Mouse (Mus musculus) adrenal gland, adult (tissue): ENCODE data around the gene Krtap3-3.
"Not testable (repeated sequence)": the region's sequence is repeated elsewhere in the genome, so short reads cannot be mapped to it uniquely, and the experiment has no call there.

Experiments used
- DNase-seq, 2 experiments: peaks; one replicate each; pipeline ENCODE4 v3.0.0; 2022 to 2023; ENCODE audit warnings: low spot score in 1 of 2; ENCODE audit not compliant: inconsistent age in 2 of 2

Krtap3-3 gene

GRCm38 (mm10) chr11:99550765-99551164, at the start of gene Krtap3-3:
Krtap3-3 (minus strand) TSS chr11:99550865.
- no peak for DNase-seq

GRCm38 (mm10) chr11:99597742-99598141, 47.1 kb upstream of the Krtap3-3 start, which contains the start of gene Krtap9-3:
Krtap9-3 (minus strand) TSS chr11:99598105.
- DNase-seq = not testable (repeated sequence)

GRCm38 (mm10) chr11:99590981-99591380, 40.3 kb upstream of the Krtap3-3 start, which contains the start of gene Krtap1-3:
Krtap1-3 (minus strand) TSS chr11:99591339.
- DNase-seq = no peak

GRCm38 (mm10) chr11:99585096-99585495, 34.4 kb upstream of the Krtap3-3 start:
- no peak for DNase-seq

- DNase-seq = no peak
Measured at GRCm38 (mm10) chr11:99583245-99583704, 32.6 kb upstream of the Krtap3-3 start, which contains the start of gene Krtap1-4. Krtap1-4 (minus strand) TSS chr11:99583654.

GRCm38 (mm10) chr11:99581564-99581963, 30.9 kb upstream of the Krtap3-3 start:
- DNase-seq = no peak

GRCm38 (mm10) chr11:99581051-99581450, 30.4 kb upstream of the Krtap3-3 start:
- DNase-seq = no peak

- DNase-seq = no peak
Measured at GRCm38 (mm10) chr11:99580636-99581035, 30.0 kb upstream of the Krtap3-3 start, which contains the start of gene Krtap1-5. Krtap1-5 (minus strand) TSS chr11:99581016.

- peak; percentile 50 to 86 for DNase-seq
Measured at GRCm38 (mm10) chr11:99574106-99574505, 23.4 kb upstream of the Krtap3-3 start.

- DNase-seq = no peak
Measured at GRCm38 (mm10) chr11:99573164-99573563, 22.5 kb upstream of the Krtap3-3 start.

GRCm38 (mm10) chr11:99566530-99566929, 15.9 kb upstream of the Krtap3-3 start, which contains the start of gene Krtap3-1:
Krtap3-1 (minus strand) TSS chr11:99566630.
- DNase-seq = no peak

- DNase-seq = peak in 1 of 2 experiments; percentile 32
Measured at GRCm38 (mm10) chr11:99562580-99562979, 11.9 kb upstream of the Krtap3-3 start.

GRCm38 (mm10) chr11:99559366-99559765, 8.7 kb upstream of the Krtap3-3 start, which contains the start of gene Gm11939:
Gm11939 (minus strand) TSS chr11:99559466.
- DNase-seq = no peak

GRCm38 (mm10) chr11:99557976-99558745, 7.5 kb upstream of the Krtap3-3 start:
- DNase-seq = no peak

GRCm38 (mm10) chr11:99556753-99557152, 6.1 kb upstream of the Krtap3-3 start, which contains the start of gene Krtap3-2:
Krtap3-2 (minus strand) TSS chr11:99556853.
- no peak for DNase-seq

- DNase-seq = no peak
Measured at GRCm38 (mm10) chr11:99556195-99556594, 5.5 kb upstream of the Krtap3-3 start.

- DNase-seq = no peak
Measured at GRCm38 (mm10) chr11:99547892-99548291, 2.8 kb downstream of the Krtap3-3 start.

GRCm38 (mm10) chr11:99539721-99540120, 10.9 kb downstream of the Krtap3-3 start:
- peak; percentile 4 to 40 for DNase-seq

- no peak for DNase-seq
Measured at GRCm38 (mm10) chr11:99521288-99521860, 29.3 kb downstream of the Krtap3-3 start, which contains the start of gene Krt39. Krt39 (minus strand) TSS chr11:99521338.

- DNase-seq = no peak
Measured at GRCm38 (mm10) chr11:99514098-99514497, 36.6 kb downstream of the Krtap3-3 start.
